27 mouse cellular contexts compared by ENCODE assay signal in genomic region chr5:58733366-58733765, GRCm38 (mm10).
"Had no signal": no experiment of that assay in that cellular context is flagged by ENCODE, and none has a peak within 500 bp of the region (broad histone marks: within the 10 kb centered on the region; RNA-seq: fewer than 3 reads in every experiment).

No protein-coding gene starts in this region.

- H3K27me3 ChIP-seq: heart, embryonic 13.5 days; heart, embryonic 15.5 days; hindbrain, embryonic 12.5 days; intestine, embryonic 15.5 days; kidney, embryonic 15.5 days; limb, embryonic 13.5 days; limb, embryonic 15.5 days; liver, embryonic 12.5 days had no signal

- ATAC-seq: hindbrain, embryonic 16.5 days; intestine, embryonic 15.5 days; liver, embryonic 12.5 days had no signal

- H3K27ac ChIP-seq: gastrocnemius, adult 2 months; heart, adult 2 months; heart, embryonic 13.5 days; heart, embryonic 15.5 days; hindbrain, embryonic 10.5 days; hindbrain, embryonic 12.5 days; hindbrain, embryonic 14.5 days; intestine, embryonic 15.5 days; kidney, embryonic 15.5 days; kidney, postnatal 0 days; limb, embryonic 13.5 days; limb, embryonic 15.5 days; liver, embryonic 12.5 days; liver, embryonic 14.5 days had no signal

- H3K36me3 ChIP-seq: heart, embryonic 13.5 days; heart, embryonic 15.5 days; hindbrain, embryonic 10.5 days; hindbrain, embryonic 12.5 days; intestine, embryonic 15.5 days; kidney, embryonic 15.5 days; limb, embryonic 13.5 days; limb, embryonic 15.5 days; liver, embryonic 12.5 days had no signal

- H3K4me3 ChIP-seq: gastrocnemius, adult 2 months; heart, adult 2 months; heart, embryonic 13.5 days; heart, embryonic 15.5 days; hindbrain, embryonic 10.5 days; hindbrain, embryonic 12.5 days; intestine, embryonic 15.5 days; kidney, embryonic 15.5 days; limb, embryonic 13.5 days; limb, embryonic 15.5 days; liver, embryonic 12.5 days had no signal

- DNase-seq: gastrocnemius, adult 2 months; gastrocnemius, postnatal 10 days; gastrocnemius, postnatal 25 days; heart, adult 2 months; heart, postnatal 14 days; heart, postnatal 4 days; kidney, adult 11 months; kidney, adult 2 months; kidney, adult 9 months; kidney, postnatal 14 days; kidney, postnatal 36 days; layer of hippocampus, adult 9-11 months; layer of hippocampus, postnatal 36 days; left cerebral cortex, postnatal 4 days had no signal

- H3K9me3 ChIP-seq: heart, embryonic 13.5 days; heart, embryonic 15.5 days; hindbrain, embryonic 10.5 days; hindbrain, embryonic 12.5 days; intestine, embryonic 15.5 days; kidney, embryonic 15.5 days; limb, embryonic 13.5 days; limb, embryonic 15.5 days; liver, embryonic 12.5 days had no signal

- H3K4me1 ChIP-seq: heart, embryonic 13.5 days; heart, embryonic 15.5 days; hindbrain, embryonic 10.5 days; hindbrain, embryonic 12.5 days; intestine, embryonic 15.5 days; kidney, embryonic 15.5 days; limb, embryonic 13.5 days; limb, embryonic 15.5 days; liver, embryonic 12.5 days had no signal

- H3K9ac ChIP-seq: heart, embryonic 13.5 days; heart, embryonic 15.5 days; hindbrain, embryonic 12.5 days; hindbrain, embryonic 14.5 days; intestine, embryonic 15.5 days; kidney, embryonic 15.5 days; limb, embryonic 13.5 days; limb, embryonic 15.5 days; liver, embryonic 12.5 days; liver, embryonic 14.5 days had no signal

- H3K4me2 ChIP-seq: heart, embryonic 13.5 days; heart, embryonic 15.5 days; hindbrain, embryonic 12.5 days; hindbrain, embryonic 14.5 days; intestine, embryonic 15.5 days; kidney, embryonic 15.5 days; limb, embryonic 13.5 days; limb, embryonic 15.5 days; liver, embryonic 12.5 days had no signal
